9 mouse cellular contexts compared by ENCODE assay signal in the genomic region with DNA sequence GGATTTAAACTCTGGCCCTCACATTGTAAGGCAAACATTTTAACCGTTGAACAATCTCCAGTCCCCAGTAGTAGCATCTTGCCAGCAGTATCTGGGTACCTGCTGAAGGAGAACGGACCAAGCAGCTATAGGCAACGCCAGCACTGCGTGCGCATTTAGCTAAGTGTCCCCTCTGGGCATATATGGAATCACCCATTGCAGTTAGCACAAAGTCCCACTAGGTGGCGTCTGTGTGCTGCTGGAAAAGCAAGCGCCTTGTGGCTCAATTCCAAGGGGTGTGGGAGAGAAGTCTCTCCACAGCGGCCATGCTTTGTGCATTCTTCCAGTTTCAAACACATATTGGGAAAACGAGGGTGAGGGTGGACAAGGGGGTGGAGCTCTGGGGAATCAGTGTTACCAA. TPM values are rescaled to one million over a fixed set of nuclear protein-coding genes. Genes with fewer than 3 reads are reported as not detected.
DNase-seq lines count a peak whose midpoint lies in the region; TF ChIP-seq lines count a peak whose summit lies in the region.
"Had no signal": no experiment of that assay in that cellular context is flagged by ENCODE, and none has a peak within 500 bp of the region (broad histone marks: within the 10 kb centered on the region; RNA-seq: fewer than 3 reads in every experiment).

No protein-coding gene starts in this region.

- no peaks in the 10 kb centered on the region for H3K79me2 ChIP-seq in MEL (ENCODE audit: control insufficient read depth, insufficient read depth, low read length, poor library complexity)

- TF ChIP-seq EP300 in MEL (IDR thresholded peaks at IDR 0.05; ENCODE audit: low read depth in 1 of 2, low read length in 2 of 2) = no peak

- intact Hi-C loops in heart, postnatal 14 days (cut with DNase I) = no loop called here

- no peak overlapping the region for H3K27ac ChIP-seq in MEL (ENCODE audit: control insufficient read depth, low read depth, low read length)
- no peak overlapping the region for H3K27ac ChIP-seq in forebrain, embryonic 10.5 days

- H3K36me3 ChIP-seq in MEL (ENCODE audit: control insufficient read depth in 1 of 2, insufficient read depth in 2 of 2, low read length in 2 of 2) = peaks cover 0 to 11% of the 10 kb centered on the region in 2 experiments; a peak in 2 of 4 replicates
- no peaks in the 10 kb centered on the region for H3K36me3 ChIP-seq in forebrain, embryonic 10.5 days (replicated peaks)

- TF ChIP-seq POLR2A in MEL (IDR thresholded peaks at IDR 0.05; ENCODE audit: control insufficient read depth in 1 of 2, insufficient read depth in 1 of 2, low read depth in 1 of 2, low read length in 2 of 2, poor library complexity in 1 of 2) = no peak

- 4% methylated on average over 9 of the region's 9 CpGs for WGBS in forebrain, embryonic 10.5 days

- no peak overlapping the region for H3K9ac ChIP-seq in MEL (ENCODE audit: control insufficient read depth, low read depth, low read length, poor library complexity, severe bottlenecking)

- DNase-seq in MEL (ENCODE audit: low read depth, low spot score) = peak; percentile 91
- peak; percentile 78 for DNase-seq in brain, embryonic 18.5 days (ENCODE audit: low read depth, low spot score)
- DNase-seq in forebrain, embryonic 10.5 days (ENCODE audit: extremely low spot score, low spot score) = peak; percentile 84
- DNase-seq in heart, postnatal 14 days = peak; percentile 82 to 89
- DNase-seq in layer of hippocampus, adult 18-20 months (ENCODE audit: low spot score in 2 of 2) = peak; percentile 84 to 93
- peak; percentile 94 for DNase-seq in lung, postnatal 10 days
- DNase-seq in retina, postnatal 7 days (ENCODE audit: low read depth, low spot score) = peak; percentile 88
- DNase-seq in urinary bladder, adult 2 months (ENCODE audit: low spot score) = peak; percentile 52

- H3K9me3 ChIP-seq in MEL (replicated peaks; ENCODE audit: insufficient read depth, low read length) = no peaks in the 10 kb centered on the region
- H3K9me3 ChIP-seq in forebrain, embryonic 10.5 days = no peaks in the 10 kb centered on the region
- H3K9me3 ChIP-seq: megakaryocyte, embryonic 14.5 days had no signal

- no peak overlapping the region for H3K4me3 ChIP-seq in MEL (ENCODE audit: control insufficient read depth in 1 of 2, insufficient read depth in 1 of 2, low read depth in 2 of 2, low read length in 2 of 2)
- H3K4me3 ChIP-seq in forebrain, embryonic 10.5 days = no peak overlapping the region
- H3K4me3 ChIP-seq: megakaryocyte, embryonic 14.5 days had no signal

- peak; percentile 87 to 94 (median 91) for TF ChIP-seq CTCF in MEL (IDR thresholded peaks at IDR 0.05 in 2 of 3, conservative IDR thresholded peaks at IDR 0.05 in 1 of 3; ENCODE audit: control insufficient read depth in 1 of 3, insufficient read depth in 1 of 3, low read depth in 2 of 3, low read length in 3 of 3, poor library complexity in 1 of 3, severe bottlenecking in 1 of 3)

- peaks cover 4 to 19% of the 10 kb centered on the region in 2 experiments; a peak in 3 of 4 replicates for H3K4me1 ChIP-seq in MEL (ENCODE audit: control insufficient read depth in 1 of 2, insufficient read depth in 2 of 2, low read length in 2 of 2)
- peaks cover 12% of the 10 kb centered on the region for H3K4me1 ChIP-seq in forebrain, embryonic 10.5 days

- TF ChIP-seq RAD21 in MEL (IDR thresholded peaks at IDR 0.05; ENCODE audit: low read depth, low read length) = peak; percentile 79

- no peaks in the 10 kb centered on the region for H3K27me3 ChIP-seq in MEL (ENCODE audit: control insufficient read depth in 1 of 2, insufficient read depth in 2 of 2, low read length in 2 of 2)
- H3K27me3 ChIP-seq in forebrain, embryonic 10.5 days (ENCODE audit: poor library complexity, severe bottlenecking) = peaks cover 42% of the 10 kb centered on the region

TF ChIP-seq in MEL, 35 proteins besides CTCF, POLR2A, EP300 and RAD21 (continues in another document):
- TF ChIP-seq GATA1 (IDR thresholded peaks at IDR 0.05; ENCODE audit: low read depth, low read length) = no peak
- no peak for TF ChIP-seq TCF12 (IDR thresholded peaks at IDR 0.05; ENCODE audit: low read depth, low read length)
- no peak for TF ChIP-seq JUND (IDR thresholded peaks at IDR 0.05; ENCODE audit: low read depth, low read length)
- TF ChIP-seq MXI1 (IDR thresholded peaks at IDR 0.05; ENCODE audit: low read depth, low read length) = no peak
- TF ChIP-seq E2F4 (IDR thresholded peaks at IDR 0.05; ENCODE audit: borderline replicate concordance, low read depth, low read length) = no peak
- TF ChIP-seq POLR2AphosphoS2 (IDR thresholded peaks at IDR 0.05; ENCODE audit: low read length) = no peak
- TF ChIP-seq MYC (IDR thresholded peaks at IDR 0.05; ENCODE audit: low read depth, low read length) = 0 out of 2 replicates have a peak, but pooled peaks have one; percentile 26
- peak; percentile 38; the same call in 1 of the 2 replicates for TF ChIP-seq NRF1 (IDR thresholded peaks at IDR 0.05; ENCODE audit: insufficient read depth, low read depth, low read length, poor library complexity, severe bottlenecking)
- no peak for TF ChIP-seq ZKSCAN1 (IDR thresholded peaks at IDR 0.05; ENCODE audit: low read depth, low read length)
- 0 out of 2 replicates have a peak, but pooled peaks have one; percentile 54 for TF ChIP-seq MAZ (IDR thresholded peaks at IDR 0.05; ENCODE audit: low read depth, low read length)
- no peak for TF ChIP-seq USF2 (IDR thresholded peaks at IDR 0.05; ENCODE audit: borderline replicate concordance in 1 of 2, insufficient read depth in 1 of 2, low read depth in 1 of 2, low read length in 2 of 2)
- TF ChIP-seq ETS1 (IDR thresholded peaks at IDR 0.05; ENCODE audit: low read depth, low read length) = no peak
- TF ChIP-seq GABPA (IDR thresholded peaks at IDR 0.05; ENCODE audit: low read depth, low read length) = no peak
- no peak for TF ChIP-seq UBTF (IDR thresholded peaks at IDR 0.05; ENCODE audit: borderline replicate concordance, insufficient read depth, low read depth, low read length)
- no peak for TF ChIP-seq ZNF384 (IDR thresholded peaks at IDR 0.05; ENCODE audit: low read depth, low read length)
- peak; percentile 55 for TF ChIP-seq ZC3H11A (IDR thresholded peaks at IDR 0.05; ENCODE audit: low read depth, low read length)
- TF ChIP-seq KAT2A (conservative IDR thresholded peaks at IDR 0.05; ENCODE audit: low read depth, low read length) = no peak
- TF ChIP-seq POLR2AphosphoS5 (IDR thresholded peaks at IDR 0.05; ENCODE audit: borderline replicate concordance, low read depth, low read length) = no peak
- no peak for TF ChIP-seq NELFE (IDR thresholded peaks at IDR 0.05; ENCODE audit: low read depth, low read length)
- no peak for TF ChIP-seq RCOR1 (IDR thresholded peaks at IDR 0.05; ENCODE audit: low read depth, low read length)
- TF ChIP-seq MYB (IDR thresholded peaks at IDR 0.05; ENCODE audit: low read depth, low read length) = no peak
- 0 out of 2 replicates have a peak, but pooled peaks have one; percentile 36 for TF ChIP-seq BHLHE40 (IDR thresholded peaks at IDR 0.05; ENCODE audit: borderline replicate concordance, low read depth, low read length)
- TF ChIP-seq ZMIZ1 (IDR thresholded peaks at IDR 0.05; ENCODE audit: low read depth, low read length) = no peak

RNA-seq across cellular contexts. Expression of a gene that starts 12.7 kb away (rescaled TPM):
- 4.3 and 4.5 TPM in 2 replicates for total RNA-seq in MEL (2012; rRNA removed)
- polyA plus RNA-seq in MEL (2012; ENCODE audit: insufficient read depth in 1 of 2, insufficient read length in 2 of 2, low read depth in 1 of 2, low replicate concordance in 2 of 2, missing spikeins in 1 of 2) = 1 to 10 TPM in 1 of 2 experiments, not detected in 1; 8.1 TPM
- 17.3 and 19.5 TPM in 2 replicates for polyA plus RNA-seq in forebrain, embryonic 10.5 days (2016; fragmentation: Nextera tagmentation; extraction: Ambion mirVana)
- 10 to 100 TPM; 12.1 to 12.8 TPM for total RNA-seq in heart, postnatal 14 days (2021)
- total RNA-seq in layer of hippocampus, adult 18-20 months (2021) = 1 to 10 TPM; 6.3 to 6.6 TPM
- polyA plus RNA-seq in urinary bladder, adult 2 months (2012; rRNA removed) = 12.8 and 15.4 TPM in 2 replicates

RNA-seq across cellular contexts. Expression of a gene that starts 14.8 kb away (rescaled TPM):
- 0.92 and 0.96 TPM in 2 replicates for total RNA-seq in MEL (2012; rRNA removed)
- 1 to 10 TPM in 1 of 2 experiments, not detected in 1; 3.2 TPM for polyA plus RNA-seq in MEL (2012; ENCODE audit: insufficient read depth in 1 of 2, insufficient read length in 2 of 2, low read depth in 1 of 2, low replicate concordance in 2 of 2, missing spikeins in 1 of 2)
- polyA plus RNA-seq in forebrain, embryonic 10.5 days (2016; fragmentation: Nextera tagmentation; extraction: Ambion mirVana) = 3.0 and 3.2 TPM in 2 replicates
- total RNA-seq in heart, postnatal 14 days (2021) = under 1 TPM; 0.85 to 0.88 TPM
- under 1 TPM; 0.30 to 0.43 TPM for total RNA-seq in layer of hippocampus, adult 18-20 months (2021)
- 0.57 and 0.72 TPM in 2 replicates for polyA plus RNA-seq in urinary bladder, adult 2 months (2012; rRNA removed)

RNA-seq across cellular contexts. Expression of a gene that starts 21.8 kb away (rescaled TPM):
- total RNA-seq in MEL (2012; rRNA removed) = 0.31 and 0.42 TPM in 2 replicates
- polyA plus RNA-seq in MEL (2012; ENCODE audit: insufficient read depth in 1 of 2, insufficient read length in 2 of 2, low read depth in 1 of 2, low replicate concordance in 2 of 2, missing spikeins in 1 of 2) = under 1 TPM in 1 of 2 experiments, not detected in 1; 0.82 TPM
- polyA plus RNA-seq in forebrain, embryonic 10.5 days (2016; fragmentation: Nextera tagmentation; extraction: Ambion mirVana) = 29.8 and 32.8 TPM in 2 replicates
- total RNA-seq in heart, postnatal 14 days (2021) = 1 to 10 TPM; 1.4 to 1.8 TPM
- 10 to 100 TPM; 10.5 to 10.9 TPM for total RNA-seq in layer of hippocampus, adult 18-20 months (2021)
- 5.4 and 9.1 TPM in 2 replicates for polyA plus RNA-seq in urinary bladder, adult 2 months (2012; rRNA removed)

RNA-seq across cellular contexts. Expression of a gene that starts 26.2 kb away (rescaled TPM):
- not detected in 2 replicates for total RNA-seq in MEL (2012; rRNA removed)
- polyA plus RNA-seq in MEL (2012; ENCODE audit: insufficient read depth in 1 of 2, insufficient read length in 2 of 2, low read depth in 1 of 2, low replicate concordance in 2 of 2, missing spikeins in 1 of 2) = not detected
- polyA plus RNA-seq in forebrain, embryonic 10.5 days (2016; fragmentation: Nextera tagmentation; extraction: Ambion mirVana) = 5.3 and 5.6 TPM in 2 replicates
- total RNA-seq in heart, postnatal 14 days (2021) = 1 to 10 TPM in 1 of 2 experiments, under 1 TPM in 1; 0.83 to 1.2 TPM
- total RNA-seq in layer of hippocampus, adult 18-20 months (2021) = 10 to 100 TPM; 29.9 to 32.6 TPM
- 7.9 and 11.9 TPM in 2 replicates for polyA plus RNA-seq in urinary bladder, adult 2 months (2012; rRNA removed)

RNA-seq across cellular contexts. Expression of a gene that starts 27.9 kb away (rescaled TPM):
- 15.0 and 16.2 TPM in 2 replicates for total RNA-seq in MEL (2012; rRNA removed)
- polyA plus RNA-seq in MEL (2012; ENCODE audit: insufficient read depth in 1 of 2, insufficient read length in 2 of 2, low read depth in 1 of 2, low replicate concordance in 2 of 2, missing spikeins in 1 of 2) = 10 to 100 TPM in 1 of 2 experiments, not detected in 1; 24.6 TPM
- 82.3 and 90.2 TPM in 2 replicates for polyA plus RNA-seq in forebrain, embryonic 10.5 days (2016; fragmentation: Nextera tagmentation; extraction: Ambion mirVana)
- total RNA-seq in heart, postnatal 14 days (2021) = 10 to 100 TPM; 22.0 to 23.0 TPM
- total RNA-seq in layer of hippocampus, adult 18-20 months (2021) = 10 to 100 TPM; 55.2 to 63.0 TPM
- 68.0 and 80.2 TPM in 2 replicates for polyA plus RNA-seq in urinary bladder, adult 2 months (2012; rRNA removed)
